Mouse (Mus musculus) spleen, adult 2 months (tissue): ENCODE measurements around the gene D630003M21Rik. TPM values are rescaled to one million over a fixed set of nuclear protein-coding genes. Genes with fewer than 3 reads are reported as not detected.

ENCODE experiments used
- DNase-seq, 2 experiments: peaks; one replicate each; pipeline versions ENCODE4 v3.0.0 to v3.0.0-alpha.2; 2012 to 2021; ENCODE audit warnings: low spot score in 2 of 2, low read depth in 1 of 2
- H3K27ac ChIP-seq: fragments of 200-500 bp; 2 replicates; pipeline ENCODE4 v1.5.1; 2012; ENCODE audit warnings: low read length, inconsistent platforms; ENCODE audit not compliant: insufficient read depth
- H3K27me3 ChIP-seq: fragments of 200-500 bp; 2 replicates; pipeline ENCODE4 v1.6.1; 2012; ENCODE audit warnings: mild to moderate bottlenecking, moderate library complexity, low read length, inconsistent platforms; ENCODE audit not compliant: control insufficient read depth, insufficient read depth
- H3K36me3 ChIP-seq: fragments of 200-500 bp; 2 replicates; pipeline ENCODE4 v1.6.1; 2012; ENCODE audit warnings: mild to moderate bottlenecking, low read length, inconsistent platforms; ENCODE audit not compliant: control insufficient read depth, insufficient read depth
- H3K4me1 ChIP-seq: fragments of 200-500 bp; 2 replicates; pipeline ENCODE4 v1.6.1; 2011; ENCODE audit warnings: inconsistent platforms; ENCODE audit not compliant: control insufficient read depth, insufficient read depth, insufficient read length
- H3K4me3 ChIP-seq: fragments of 200-500 bp; 2 replicates; pipeline ENCODE4 v1.5.1; 2011; ENCODE audit warnings: mild to moderate bottlenecking, inconsistent platforms; ENCODE audit not compliant: insufficient read depth, insufficient read length; ENCODE audit errors: extremely low read depth
- CTCF ChIP-seq: fragments of 200-500 bp; IDR thresholded peaks from 2 replicates; pipeline ENCODE4 v1.5.1; 2011; ENCODE audit warnings: mild to moderate bottlenecking, inconsistent platforms; ENCODE audit not compliant: insufficient read depth, insufficient read length, insufficient replicate concordance; ENCODE audit errors: extremely low read depth
- POLR2A ChIP-seq: fragments of 200-500 bp; IDR thresholded peaks from 2 replicates; pipeline ENCODE4 v1.6.1; 2011; ENCODE audit warnings: low read depth, low read length, inconsistent platforms
- WGBS: fragments of 180-500 bp; shearing (Covaris S2); methylation state at CpG from one replicate; pipeline ENCODE4 v1.1.7; 2018; 5-methylcytosine and 5-hydroxymethylcytosine counted together
- polyA plus RNA-seq: library from polyadenylated mRNA; depleted of rRNA; stranded (reverse); fragments of >200 nt; gene quantifications from 2 replicates; pipeline ENCODE4 v1.2.3, GENCODE M21; 2012

D630003M21Rik gene
- polyA plus RNA-seq, 1 experiment, result 0.58 TPM

GRCm38 (mm10) chr2:158225301-158225700 lies 3.7 kb downstream of the D630003M21Rik start:
- 70% methylated on average over 5 of the region's 5 CpGs for WGBS
- Histone ChIP-seq H3K27ac (no peak overlapping the region), H3K4me1 (no peaks in the 10 kb centered on the region), H3K27me3 (peaks cover 3% of the 10 kb centered on the region), H3K36me3 (no peaks in the 10 kb centered on the region), H3K4me3 (no peak overlapping the region)
- TF ChIP-seq POLR2A (no peak), CTCF (no peak)
- DNase-seq, result no peak

- H3K4me3 ChIP-seq, result no peak overlapping the region
- DNase-seq, result no peak
- 84% methylated on average over 3 of the region's 3 CpGs for WGBS
- no peak overlapping the region for H3K27ac ChIP-seq
- H3K36me3 ChIP-seq, result no peaks in the 10 kb centered on the region
- no peaks in the 10 kb centered on the region for H3K27me3 ChIP-seq
- no peak for TF ChIP-seq CTCF
- TF ChIP-seq POLR2A, result no peak
- no peaks in the 10 kb centered on the region for H3K4me1 ChIP-seq
Observed at GRCm38 (mm10) chr2:158223497-158223896, 5.5 kb downstream of the D630003M21Rik start.

- no peak for TF ChIP-seq CTCF
- TF ChIP-seq POLR2A, result no peak
- H3K27ac ChIP-seq, result no peak overlapping the region
- no peaks in the 10 kb centered on the region for H3K27me3 ChIP-seq
- WGBS, result 82% methylated on average over 4 of the region's 4 CpGs
- DNase-seq, result no peak
- H3K4me3 ChIP-seq, result no peak overlapping the region
- no peaks in the 10 kb centered on the region for H3K4me1 ChIP-seq
- no peaks in the 10 kb centered on the region for H3K36me3 ChIP-seq
Observed at GRCm38 (mm10) chr2:158222664-158223063, 6.4 kb downstream of the D630003M21Rik start.

DNA sequence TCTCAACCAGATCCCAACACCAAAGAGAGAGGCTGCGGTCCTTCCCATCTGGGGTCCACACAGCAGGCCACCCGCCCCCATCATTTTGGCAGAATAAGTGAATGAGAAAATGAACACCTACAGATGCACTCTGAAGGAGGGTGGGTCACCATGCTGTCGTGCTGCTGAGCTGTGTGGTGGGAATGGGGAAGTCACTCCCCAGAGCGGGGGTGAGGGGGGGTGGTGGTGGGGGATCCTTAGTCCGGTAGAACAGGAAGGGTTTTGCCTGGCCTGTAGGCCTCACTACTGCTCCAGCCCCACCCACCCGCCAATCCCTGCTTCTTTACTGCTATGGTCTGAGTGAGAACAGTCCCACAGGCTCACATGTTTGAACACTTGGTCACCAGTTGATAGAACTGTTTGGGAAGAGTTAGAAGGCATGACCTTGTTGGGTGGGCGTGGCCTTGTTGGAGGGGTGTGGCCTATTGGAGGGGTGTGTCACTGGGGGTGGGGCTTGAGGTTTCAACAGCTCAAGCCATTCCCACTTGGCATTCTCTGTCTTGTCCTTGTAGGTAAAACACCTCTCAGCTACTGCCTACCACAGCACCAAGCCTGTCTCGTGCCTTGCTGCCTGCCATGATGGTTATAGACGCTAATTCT lies 7.5 kb downstream of the D630003M21Rik start:
- Histone ChIP-seq H3K4me1 (no peaks in the 10 kb centered on the region), H3K36me3 (no peaks in the 10 kb centered on the region), H3K27me3 (no peaks in the 10 kb centered on the region), H3K4me3 (no peak overlapping the region), H3K27ac (no peak overlapping the region)
- DNase-seq, result no peak
- no peak for TF ChIP-seq CTCF
- no peak for TF ChIP-seq POLR2A
- WGBS, result 56% methylated on average over 9 of the region's 9 CpGs

GRCm38 (mm10) chr2:158219562-158219961 lies 9.5 kb downstream of the D630003M21Rik start:
- Histone ChIP-seq H3K4me3 (no peak overlapping the region), H3K36me3 (no peaks in the 10 kb centered on the region), H3K27ac (no peak overlapping the region), H3K4me1 (no peaks in the 10 kb centered on the region), H3K27me3 (no peaks in the 10 kb centered on the region)
- TF ChIP-seq CTCF, result no peak
- no peak for TF ChIP-seq POLR2A
- WGBS, result 72% methylated on average over 2 of the region's 2 CpGs
- DNase-seq, result no peak

- WGBS, result 89% methylated on average over 8 of the region's 8 CpGs
- TF ChIP-seq CTCF (no peak), POLR2A (no peak)
- Histone ChIP-seq H3K36me3 (no peaks in the 10 kb centered on the region), H3K4me3 (no peak overlapping the region), H3K27me3 (no peaks in the 10 kb centered on the region), H3K4me1 (no peaks in the 10 kb centered on the region), H3K27ac (no peak overlapping the region)
- DNase-seq, result no peak
Observed at GRCm38 (mm10) chr2:158216510-158216909, 12.5 kb downstream of the D630003M21Rik start.

DNA sequence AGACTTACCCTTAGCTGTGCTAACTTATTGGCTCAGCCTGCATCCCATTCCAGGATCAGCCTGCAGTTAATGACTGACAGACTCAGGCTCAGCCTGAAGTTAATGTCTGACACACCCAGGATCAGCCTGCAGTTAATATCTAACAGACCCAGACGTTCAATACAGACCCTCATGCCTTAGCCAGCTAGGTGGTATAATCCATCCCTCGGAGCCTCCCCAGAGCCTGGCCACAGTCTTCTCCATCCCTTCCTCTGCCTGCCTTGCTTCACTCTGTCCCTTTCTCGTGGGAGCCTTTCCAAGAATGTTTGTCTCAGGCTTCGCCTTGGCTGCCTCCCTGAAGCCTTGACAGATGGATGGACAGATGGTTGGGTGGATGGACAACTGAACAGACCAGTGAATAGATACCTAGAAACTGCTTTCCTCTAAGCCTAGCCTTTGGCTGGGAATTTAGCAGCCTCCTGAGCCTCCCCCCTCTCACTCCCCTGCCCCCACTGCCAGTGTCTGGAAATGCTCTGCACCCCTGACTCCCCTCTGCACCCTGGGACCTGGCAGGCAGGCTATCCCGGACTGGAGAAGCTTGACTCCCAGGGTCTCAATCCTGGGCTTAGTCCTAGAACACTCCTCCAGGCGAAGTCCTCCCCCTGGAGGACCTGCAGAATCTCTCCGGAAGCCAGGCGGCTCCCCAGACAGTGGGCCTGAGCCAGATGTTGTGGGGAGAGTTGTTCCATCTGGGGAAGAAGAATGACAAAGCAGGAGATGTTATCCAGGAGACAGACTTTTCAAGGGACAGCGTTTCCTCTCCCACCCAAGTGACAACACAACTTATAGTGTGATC lies 13.5 kb downstream of the D630003M21Rik start:
- no peak for DNase-seq
- no peak for TF ChIP-seq CTCF
- TF ChIP-seq POLR2A, result no peak
- Histone ChIP-seq H3K4me1 (no peaks in the 10 kb centered on the region), H3K4me3 (no peak overlapping the region), H3K27me3 (no peaks in the 10 kb centered on the region), H3K27ac (no peak overlapping the region), H3K36me3 (no peaks in the 10 kb centered on the region)
- 79% methylated on average over 9 of the region's 9 CpGs for WGBS
